Mouse (Mus musculus): Measurements from ENCODE around the gene Pde2a.

GRCm38 (mm10) chr7:101538141-101538933, 116.8 kb downstream of the Pde2a start:
- TF ChIP-seq EP300 (IDR thresholded peaks at IDR 0.05; ENCODE audit: low read depth in 1 of 2, low read length in 2 of 2) (no peak), ZC3H11A (IDR thresholded peaks at IDR 0.05; ENCODE audit: low read depth, low read length) (0 out of 2 replicates have a peak, but pooled peaks have one; percentile 10), CTCF (IDR thresholded peaks at IDR 0.05 in 2 of 3, conservative IDR thresholded peaks at IDR 0.05 in 1 of 3; ENCODE audit: control insufficient read depth in 1 of 3, insufficient read depth in 1 of 3, low read depth in 2 of 3, low read length in 3 of 3, poor library complexity in 1 of 3, severe bottlenecking in 1 of 3) (peak; percentile 36 to 74 (median 67)), KAT2A (conservative IDR thresholded peaks at IDR 0.05; ENCODE audit: low read depth, low read length) (no peak), POLR2A (IDR thresholded peaks at IDR 0.05; ENCODE audit: control insufficient read depth in 1 of 2, insufficient read depth in 1 of 2, low read depth in 1 of 2, low read length in 2 of 2, poor library complexity in 1 of 2) (no peak), USF2 (IDR thresholded peaks at IDR 0.05; ENCODE audit: borderline replicate concordance in 1 of 2, insufficient read depth in 1 of 2, low read depth in 1 of 2, low read length in 2 of 2) (no peak), USF1 (IDR thresholded peaks at IDR 0.05; ENCODE audit: low read depth, low read length) (no peak)

Measured in MEL (cell line).